Mouse (Mus musculus) bone marrow, adult 2 months (tissue): Measurements from ENCODE around the gene Exoc4. TPM values are rescaled to one million over a fixed set of nuclear protein-coding genes. Genes with fewer than 3 reads are reported as not detected.

Source experiments
- H3K27ac ChIP-seq: fragments of 200-500 bp; 2 replicates; pipeline ENCODE4 v1.5.1; 2012; ENCODE audit warnings: low read depth, mild to moderate bottlenecking, control low read depth, inconsistent platforms, low read length; ENCODE audit not compliant: control insufficient read depth, poor library complexity, insufficient read depth
- H3K4me1 ChIP-seq: fragments of 200-500 bp; 2 replicates; pipeline ENCODE4 v1.6.1; 2011; ENCODE audit warnings: low read length; ENCODE audit not compliant: control insufficient read depth, insufficient read depth
- H3K4me3 ChIP-seq: fragments of 200-500 bp; replicated peaks from 2 replicates; pipeline ENCODE3; 2011; ENCODE audit warnings: mild to moderate bottlenecking, low read depth, low read length, control low read depth; ENCODE audit not compliant: control insufficient read depth
- CTCF ChIP-seq: fragments of 200-500 bp; IDR thresholded peaks from 2 replicates; pipeline ENCODE4 v1.5.1; 2011; ENCODE audit warnings: low read length, control low read depth; ENCODE audit not compliant: control insufficient read depth, insufficient read depth
- POLR2A ChIP-seq: fragments of 200-500 bp; IDR thresholded peaks from 2 replicates; pipeline ENCODE4 v1.6.1; 2011; ENCODE audit warnings: low read depth, mild to moderate bottlenecking, control low read depth, low read length, borderline replicate concordance; ENCODE audit not compliant: control insufficient read depth
- WGBS: fragments of 180-500 bp; shearing (Covaris S2); methylation state at CpG from one replicate; pipeline ENCODE4 v1.1.7; 2018; 5-methylcytosine and 5-hydroxymethylcytosine counted together
- polyA plus RNA-seq: library from polyadenylated mRNA; stranded (reverse); fragments of >200 nt; gene quantifications from 2 replicates; pipeline ENCODE4 v1.2.4, GENCODE M21; 2011; ENCODE audit warnings: low replicate concordance; ENCODE audit not compliant: missing spikeins, insufficient read depth, insufficient read length

Exoc4 gene
- polyA plus RNA-seq, 1 experiment: 13.7 TPM

GRCm38 (mm10) chr6:33405562-33406275 lies 156.8 kb downstream of the Exoc4 start:
- Histone ChIP-seq H3K4me3 (no peak overlapping the region), H3K27ac (no peak overlapping the region), H3K4me1 (peaks cover 2% of the 10 kb centered on the region; the same call in 1 of the 2 replicates)
- TF ChIP-seq POLR2A: no peak
- WGBS: 57% methylated on average over 4 of the region's 4 CpGs

GRCm38 (mm10) chr6:33409586-33409985 lies 160.7 kb downstream of the Exoc4 start:
- WGBS: 84% methylated on average over 3 of the region's 3 CpGs
- TF ChIP-seq POLR2A (no peak), CTCF (no peak)

GRCm38 (mm10) chr6:33425007-33425406 lies 176.1 kb downstream of the Exoc4 start:
- H3K4me3 ChIP-seq: no peak overlapping the region
- no peaks in the 10 kb centered on the region for H3K4me1 ChIP-seq
- no peak overlapping the region for H3K27ac ChIP-seq
- no peak for TF ChIP-seq POLR2A
- no peak for TF ChIP-seq CTCF

More at GRCm38 (mm10) chr6:33409586-33409985, 160.7 kb downstream of the Exoc4 start:
- no peaks in the 10 kb centered on the region for H3K4me1 ChIP-seq
- H3K4me3 ChIP-seq: no peak overlapping the region
- H3K27ac ChIP-seq: no peak overlapping the region

GRCm38 (mm10) chr6:33431207-33431787 lies 182.4 kb downstream of the Exoc4 start:
- no peak for TF ChIP-seq POLR2A
- no peak for TF ChIP-seq CTCF
- Histone ChIP-seq H3K4me3 (no peak overlapping the region), H3K27ac (no peak overlapping the region), H3K4me1 (no peaks in the 10 kb centered on the region)
- 82% methylated on average over 4 of the region's 4 CpGs for WGBS

- no peak overlapping the region for H3K4me3 ChIP-seq
- no peak for TF ChIP-seq POLR2A
- whole genome bisulfite sequencing: 67% methylated on average over 1 of the region's 1 CpGs
- H3K27ac ChIP-seq: no peak overlapping the region
- H3K4me1 ChIP-seq: no peaks in the 10 kb centered on the region
These were observed 191.6 kb downstream of the Exoc4 start for GRCm38 (mm10) chr6:33440508-33440907.

GRCm38 (mm10) chr6:33453810-33454209 lies 204.9 kb downstream of the Exoc4 start:
- H3K4me3 ChIP-seq: no peak overlapping the region
- TF ChIP-seq POLR2A (no peak), CTCF (no peak)
- no peak overlapping the region for H3K27ac ChIP-seq
- no peaks in the 10 kb centered on the region for H3K4me1 ChIP-seq
- WGBS: 82% methylated on average over 2 of the region's 2 CpGs

- Histone ChIP-seq H3K4me3 (no peak overlapping the region), H3K4me1 (no peaks in the 10 kb centered on the region), H3K27ac (no peak overlapping the region)
- TF ChIP-seq CTCF (no peak), POLR2A (no peak)
- 65% methylated on average over 2 of the region's 2 CpGs for WGBS
These were observed 205.5 kb downstream of the Exoc4 start for GRCm38 (mm10) chr6:33454354-33454753.

GRCm38 (mm10) chr6:33455238-33455637 lies 206.4 kb downstream of the Exoc4 start:
- WGBS: 87% methylated on average over 1 of the region's 1 CpGs
- Histone ChIP-seq H3K27ac (no peak overlapping the region), H3K4me1 (no peaks in the 10 kb centered on the region), H3K4me3 (no peak overlapping the region)
- no peak for TF ChIP-seq CTCF
- no peak for TF ChIP-seq POLR2A

- no peak overlapping the region for H3K4me3 ChIP-seq
- WGBS: 87% methylated on average over 3 of the region's 3 CpGs
- H3K27ac ChIP-seq: no peak overlapping the region
These were observed 216.0 kb downstream of the Exoc4 start for GRCm38 (mm10) chr6:33464862-33465261.

More at GRCm38 (mm10) chr6:33464862-33465261, 216.0 kb downstream of the Exoc4 start:
- H3K4me1 ChIP-seq: no peaks in the 10 kb centered on the region
- TF ChIP-seq POLR2A (no peak), CTCF (no peak)
